Mouse (Mus musculus): ENCODE results near the gene Abi2. TPM values are rescaled to one million over a fixed set of nuclear protein-coding genes. Genes with fewer than 3 reads are reported as not detected.

Abi2 gene
- polyA plus RNA-seq (2015; fragmentation: Nextera tagmentation; extraction: Ambion mirVana), result 4.2 and 5.3 TPM in 2 replicates

DNA sequence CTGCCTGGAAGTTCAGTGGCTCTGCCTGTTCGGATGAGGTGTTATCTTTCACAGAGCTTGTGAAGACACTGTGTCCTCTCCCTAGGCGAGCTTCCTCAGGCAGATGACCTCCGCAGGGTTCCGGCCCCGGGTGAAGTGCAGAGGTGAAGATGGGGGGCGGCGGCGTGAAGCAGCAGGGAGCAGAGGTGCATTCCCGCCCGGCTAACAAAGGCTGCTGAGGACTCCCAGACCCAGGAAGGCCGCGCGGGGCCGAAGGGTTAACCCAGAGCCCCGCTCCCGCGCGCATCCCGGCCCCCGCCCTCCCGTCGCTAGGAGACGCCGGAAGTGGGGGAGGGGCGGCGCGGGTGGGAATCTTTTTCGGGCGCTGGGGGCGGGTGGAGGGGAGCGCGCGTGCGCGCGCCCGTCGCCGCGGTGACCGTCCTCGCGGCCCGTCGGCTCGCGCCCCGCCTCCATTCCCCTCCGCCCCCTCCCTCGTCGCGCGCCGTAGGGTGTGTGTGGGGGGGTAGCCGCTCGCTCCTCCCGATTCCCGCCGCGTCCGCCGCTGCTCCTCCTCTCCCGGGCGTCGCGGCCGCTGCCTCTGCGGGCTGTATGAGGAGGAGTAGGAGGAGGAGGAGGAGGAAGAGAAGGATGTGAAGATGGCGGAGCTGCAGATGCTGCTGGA lies at the start of gene Abi2:
Abi2 (plus strand) TSS at position 452 of the 661 bp plus-strand sequence.

Other genes starting within 250 kb of the Abi2 start
- gene Nbeal1, start 229.0 kb upstream of the Abi2 start, polyA plus RNA-seq (2015; fragmentation: Nextera tagmentation; extraction: Ambion mirVana), result 3.2 and 3.9 TPM in 2 replicates
- 10.7 and 13.8 TPM in 2 replicates for gene Cyp20a1, start 66.3 kb upstream of the Abi2 start, polyA plus RNA-seq (2015; fragmentation: Nextera tagmentation; extraction: Ambion mirVana)
- gene Raph1, start 157.5 kb downstream of the Abi2 start, polyA plus RNA-seq (2015; fragmentation: Nextera tagmentation; extraction: Ambion mirVana), result 6.0 TPM in 2 replicates

Measured in spleen, postnatal 0 days (tissue).